Mouse (Mus musculus) left cerebral cortex, postnatal 10 days (tissue): ENCODE measurements around the gene Olfr411. TPM values are rescaled to one million over a fixed set of nuclear protein-coding genes. Genes with fewer than 3 reads are reported as not detected.

Experiments used
- DNase-seq, 2 experiments: peaks; one replicate each; pipeline ENCODE4 v3.0.0; 2021 to 2022; ENCODE audit warnings: low spot score in 2 of 2, mixed read lengths in 1 of 2; ENCODE audit errors: extremely low spot score in 1 of 2
- intact Hi-C: fragments of 180-260 bp; cut with DNase I; formaldehyde crosslinking; loops from one replicate; pipeline ENCODE4 v1.15.1; 2025
- total RNA-seq, 2 experiments: library from RNA; stranded (reverse); gene quantifications; 2 replicates each; pipeline ENCODE4 v1.2.3; 2021

The Olfr411 gene
- total RNA-seq, result not detected

GRCm38 (mm10) chr11:74352550-74352949 lies at the start of gene Olfr411:
Gene Olfr411, minus strand, starts transcription at chr11:74352650.
- intact Hi-C loops, result loop anchor here (10.0 kb wide), 1 partner anchor 1068 kb away; no protein-coding TSS in a partner anchor

DNA sequence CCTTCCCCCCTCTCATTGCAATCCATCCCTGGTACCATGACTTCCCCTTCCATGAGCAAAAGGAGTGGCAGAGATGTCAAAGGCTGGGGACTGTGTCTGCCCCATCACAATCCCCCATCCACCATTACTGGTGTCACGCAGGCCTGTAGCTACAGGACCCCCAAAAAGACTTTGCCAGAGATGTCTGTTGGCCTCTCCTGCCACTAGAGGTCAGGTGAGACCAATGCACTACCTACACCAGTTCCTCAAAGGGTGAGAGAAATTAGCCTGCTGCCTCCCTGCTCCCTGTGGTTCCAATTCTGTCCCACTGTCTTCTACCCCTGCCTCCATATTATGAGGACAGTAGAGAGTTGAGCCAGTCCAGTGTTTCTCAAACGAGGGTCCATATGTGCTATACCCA lies 49.7 kb upstream of the Olfr411 start:
- intact Hi-C loops, result loop anchor here (5.0 kb wide), 1 partner anchor 120 kb away; no protein-coding TSS in a partner anchor
- no peak for DNase-seq

More at GRCm38 (mm10) chr11:74352550-74352949, at the start of gene Olfr411:
- DNase-seq, result no peak

DNA sequence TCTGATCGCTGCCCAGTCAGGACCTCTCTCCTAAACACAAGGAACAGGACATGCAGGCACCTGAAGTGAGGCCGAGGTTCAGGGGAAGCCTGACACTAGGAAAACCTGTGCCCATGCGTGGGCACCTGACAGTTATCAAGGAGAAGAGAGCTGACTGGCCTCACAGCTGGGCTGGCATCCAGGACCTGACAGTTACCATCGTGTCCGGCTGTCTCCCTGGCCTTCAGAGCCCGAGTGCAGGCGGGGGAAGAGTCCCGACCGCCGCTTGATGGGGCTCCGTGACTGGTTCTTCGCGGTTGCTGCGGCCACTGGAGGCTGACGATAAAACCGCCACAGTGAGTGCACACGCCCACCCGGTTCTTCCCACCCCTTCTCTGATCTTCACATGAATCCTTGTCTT lies 43.1 kb upstream of the Olfr411 start:
- DNase-seq, result no peak
- intact Hi-C loops, result no loop called here

GRCm38 (mm10) chr11:74393489-74393888 lies 41.0 kb upstream of the Olfr411 start:
- peak; percentile 46 to 74 for DNase-seq
- intact Hi-C loops, result no loop called here

DNA sequence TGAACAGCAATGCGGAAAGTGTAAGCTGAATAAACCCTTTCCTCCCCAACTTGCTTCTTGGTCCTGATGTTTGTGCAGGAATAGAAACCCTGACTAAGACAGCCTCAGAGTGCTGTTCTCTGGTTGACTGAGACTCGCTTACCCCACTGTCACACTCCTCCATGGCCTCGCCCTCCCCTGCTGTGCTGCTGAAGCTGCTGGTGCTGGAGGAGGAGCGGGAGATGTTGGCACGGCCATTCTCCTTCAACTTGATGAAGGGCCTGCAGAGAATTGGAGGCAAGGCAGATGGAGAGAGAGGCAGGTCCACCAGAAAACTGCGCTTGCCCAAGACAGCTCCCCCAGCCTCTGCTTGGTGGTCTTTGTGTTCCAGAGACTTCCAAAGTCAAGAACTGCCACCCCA lies 40.5 kb upstream of the Olfr411 start:
- no peak for DNase-seq
- intact Hi-C loops, result no loop called here

GRCm38 (mm10) chr11:74391899-74392298 lies 39.4 kb upstream of the Olfr411 start:
- DNase-seq, result no peak
- intact Hi-C loops, result no loop called here

DNA sequence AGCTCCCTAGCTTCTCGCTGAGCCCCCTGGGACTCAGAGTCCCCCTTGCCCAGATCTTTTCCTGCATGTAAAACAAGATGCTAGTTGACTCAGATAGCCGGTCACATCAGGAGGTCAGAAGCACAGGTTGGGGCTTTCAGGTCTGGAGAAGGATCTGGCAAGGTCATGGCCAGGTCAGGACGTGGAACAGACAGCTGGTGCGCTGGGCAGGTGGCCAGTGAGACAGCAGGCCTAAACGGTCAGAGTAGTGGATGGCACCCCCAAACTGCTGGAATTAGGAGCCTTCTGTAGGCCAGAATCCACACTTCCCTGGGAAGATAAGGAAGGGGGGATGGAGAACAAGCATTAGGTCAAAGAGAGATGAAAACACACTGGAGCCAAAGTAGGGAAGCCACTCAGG lies 34.8 kb upstream of the Olfr411 start:
- intact Hi-C loops, result loop anchor here (10.0 kb wide), 1 partner anchor 238 kb away; no protein-coding TSS in a partner anchor
- DNase-seq, result no peak

DNA sequence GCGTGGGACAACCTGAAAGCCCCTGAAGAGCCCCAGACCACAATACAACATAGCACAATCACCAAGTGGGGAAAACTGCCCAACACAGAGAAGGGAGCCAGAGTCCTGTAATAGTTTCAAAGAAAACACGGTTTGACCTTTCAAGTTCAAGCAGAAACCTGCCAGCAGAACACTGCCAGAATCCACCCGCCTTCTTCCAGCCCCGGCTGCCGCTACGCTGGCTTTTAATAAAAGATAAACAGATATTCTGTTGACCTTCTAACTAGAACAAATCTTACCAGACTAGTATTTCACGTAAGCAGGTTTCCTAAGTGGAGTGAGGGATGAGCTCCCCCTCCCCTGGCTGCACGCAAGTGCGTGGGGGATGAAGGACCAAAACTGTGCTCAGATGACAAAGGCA lies 33.2 kb upstream of the Olfr411 start:
- intact Hi-C loops, result loop anchor here (10.0 kb wide), 1 partner anchor 239 kb away; no protein-coding TSS in a partner anchor
- DNase-seq, result no peak

DNA sequence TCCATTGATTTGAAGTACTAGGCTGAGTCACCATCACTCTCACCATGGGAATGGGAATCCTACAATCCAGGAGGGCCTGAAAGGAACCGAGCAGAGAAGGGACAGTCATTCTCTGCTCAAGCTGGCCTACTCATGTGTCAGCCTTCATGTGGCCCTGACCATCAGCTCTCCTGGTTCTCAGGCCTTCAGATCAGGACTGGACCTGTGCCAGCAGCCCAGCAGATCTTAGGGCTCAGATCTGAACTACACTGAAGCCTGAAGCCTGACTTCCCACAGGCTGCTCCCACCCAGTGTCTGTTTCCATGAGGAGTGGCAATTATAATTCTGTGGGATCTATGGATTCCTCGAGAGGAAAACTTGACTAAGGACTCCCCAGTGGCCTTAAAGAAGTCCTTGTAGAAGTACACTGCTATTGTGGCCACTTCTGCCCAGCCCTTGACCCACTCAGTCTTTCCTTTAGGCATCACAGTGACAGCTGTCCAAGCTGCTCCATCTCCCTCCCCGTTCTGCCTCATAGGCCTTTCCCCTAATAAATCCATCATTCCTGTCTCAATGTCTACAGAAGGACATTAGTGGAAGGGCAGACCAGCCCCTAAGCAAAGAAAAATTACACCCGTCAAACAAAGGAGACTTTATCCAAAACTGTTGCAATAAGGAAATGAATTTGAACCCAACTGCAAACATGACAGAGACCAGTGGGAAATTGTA lies 26.9 kb upstream of the Olfr411 start:
- intact Hi-C loops, result loop anchor here (5.0 to 10.0 kb wide), 2 partner anchors 168 to 1245 kb away; partner anchors contain the start of gene Haspin
- DNase-seq, result no peak

GRCm38 (mm10) chr11:74376847-74377246 lies 24.4 kb upstream of the Olfr411 start:
- peak; percentile 71 to 80 for DNase-seq
- intact Hi-C loops, result loop anchor here (2.0 to 10.0 kb wide), 3 partner anchors 148 to 1242 kb away; partner anchors contain the start of gene Haspin

- intact Hi-C loops, result loop anchor here (5.0 to 10.0 kb wide), 3 partner anchors 1237 to 1364 kb away; partner anchors contain the start of gene Haspin
- DNase-seq, result peak; percentile 72 to 73
Measured at GRCm38 (mm10) chr11:74371393-74372100, 19.1 kb upstream of the Olfr411 start.

- DNase-seq, result no peak
Measured at GRCm38 (mm10) chr11:74361769-74362168, 9.3 kb upstream of the Olfr411 start, which contains the start of gene Olfr412. Gene Olfr412, plus strand, starts transcription at chr11:74362069.

GRCm38 (mm10) chr11:74337931-74338330 lies 14.5 kb downstream of the Olfr411 start, which contains the start of gene Olfr410:
Gene Olfr410, minus strand, starts transcription at chr11:74338031.
- no peak for DNase-seq
- intact Hi-C loops, result no loop called here

More at GRCm38 (mm10) chr11:74361769-74362168, 9.3 kb upstream of the Olfr411 start, which contains the start of gene Olfr412:
- intact Hi-C loops, result no loop called here

DNA sequence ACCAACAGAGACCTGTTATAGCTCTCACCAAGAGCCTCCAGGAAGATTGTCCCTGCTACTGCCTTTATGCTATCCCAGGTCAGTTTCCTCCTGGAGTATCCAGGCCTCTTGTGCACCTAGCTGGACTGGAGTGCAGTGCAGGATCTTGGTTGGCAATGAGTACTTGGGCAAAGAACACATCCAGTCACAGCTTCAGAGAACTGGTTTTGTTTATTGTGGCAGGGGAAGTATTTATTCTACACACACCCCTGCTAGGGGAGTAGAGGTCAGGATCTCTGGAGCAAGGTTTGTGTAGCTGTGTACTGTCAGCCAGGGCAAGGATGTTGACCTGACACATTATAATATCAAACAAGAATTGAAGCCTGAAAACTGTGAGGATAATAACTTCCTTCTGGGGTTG lies 23.7 kb downstream of the Olfr411 start:
- DNase-seq, result no peak
- intact Hi-C loops, result no loop called here

- intact Hi-C loops, result no loop called here
- no peak for DNase-seq
Measured at GRCm38 (mm10) chr11:74326044-74326443, 26.4 kb downstream of the Olfr411 start.

Other genes with a start within 250 kb of the Olfr411 start
- gene Olfr401, start 238.9 kb downstream of the Olfr411 start, total RNA-seq, result not detected
- not detected for gene Olfr402, start 199.1 kb downstream of the Olfr411 start, total RNA-seq
- not detected for gene Olfr403, start 166.4 kb downstream of the Olfr411 start, total RNA-seq
- gene Olfr43, start 141.3 kb downstream of the Olfr411 start, total RNA-seq, result not detected
- not detected for gene Olfr406, start 92.8 kb downstream of the Olfr411 start, total RNA-seq
- not detected for gene Olfr59, start 68.9 kb downstream of the Olfr411 start, total RNA-seq
- not detected for gene Olfr410, start 14.6 kb downstream of the Olfr411 start, total RNA-seq
- not detected for gene Olfr412, start 9.4 kb upstream of the Olfr411 start, total RNA-seq